Mouse (Mus musculus) heart, embryonic 11.5 days (tissue): ENCODE results near the gene Pla2g15. TPM values are rescaled to one million over a fixed set of nuclear protein-coding genes. Genes with fewer than 3 reads are reported as not detected.

Source experiments
- ATAC-seq: fragments of 200-750 bp; cut with Nextera tagmentation; replicated peaks from 2 replicates; pipeline ENCODE4 v1.8.0; 2017; ENCODE audit warnings: moderate library complexity; ENCODE audit not compliant: insufficient number of reproducible peaks, low FRiP score, low TSS enrichment
- H3K27ac ChIP-seq: fragments of 300-500 bp; sonication (generic); 2 replicates; pipeline ENCODE4 v1.5.1; 2014; ENCODE audit warnings: mild to moderate bottlenecking, low read depth, low read length
- H3K27me3 ChIP-seq: fragments of 300-500 bp; sonication (generic); 2 replicates; pipeline ENCODE4 v1.6.1; 2014; ENCODE audit warnings: mild to moderate bottlenecking, low read length, mixed read lengths; ENCODE audit not compliant: control insufficient read depth, insufficient read depth
- H3K36me3 ChIP-seq: fragments of 300-500 bp; sonication (generic); 2 replicates; pipeline ENCODE4 v1.6.1; 2014; ENCODE audit warnings: mild to moderate bottlenecking, low read length, moderate library complexity, mixed read lengths; ENCODE audit not compliant: control insufficient read depth, insufficient read depth
- H3K4me1 ChIP-seq: fragments of 300-500 bp; sonication (generic); 2 replicates; pipeline ENCODE4 v1.6.1; 2014; ENCODE audit warnings: low read length; ENCODE audit not compliant: control insufficient read depth, insufficient read depth
- H3K4me2 ChIP-seq: fragments of 300-500 bp; sonication (generic); 2 replicates; pipeline ENCODE4 v1.6.1; 2014; ENCODE audit warnings: mild to moderate bottlenecking, moderate library complexity
- H3K4me3 ChIP-seq: fragments of 300-500 bp; sonication (generic); 2 replicates; pipeline ENCODE4 v1.5.1; 2014; ENCODE audit warnings: low read depth, low read length
- H3K9ac ChIP-seq: fragments of 300-500 bp; sonication (generic); 2 replicates; pipeline ENCODE4 v1.6.1; 2014; ENCODE audit warnings: mild to moderate bottlenecking, low read depth, low read length, moderate library complexity
- H3K9me3 ChIP-seq: fragments of 300-500 bp; sonication (generic); replicated peaks from 2 replicates; pipeline ENCODE4 v1.6.1; 2016; ENCODE audit warnings: low read length; ENCODE audit not compliant: control insufficient read depth
- WGBS: fragments of 180-500 bp; shearing (Covaris S2); extraction: QIAGEN DNeasy Blood & Tissue Kit; methylation state at CpG from one replicate; pipeline ENCODE4 v1.1.7; 2014; ENCODE audit not compliant: insufficient replicate concordance; 5-methylcytosine and 5-hydroxymethylcytosine counted together
- polyA plus RNA-seq: library from polyadenylated mRNA; unstranded; fragments of >200 nt; fragmentation: Nextera tagmentation; extraction: Ambion mirVana; gene quantifications from 2 replicates; pipeline ENCODE4 v1.2.1, GENCODE M21; 2014

Gene Pla2g15
- polyA plus RNA-seq, 1 experiment from 2014 or later, result 3.0 TPM

GRCm38 (mm10) chr8:106168356-106169016 lies 18.3 kb downstream of the Pla2g15 start, which contains the start of gene Slc7a6:
Slc7a6 (plus strand) TSS chr8:106168857.
- Histone ChIP-seq H3K27me3 (no peaks in the 10 kb centered on the region), H3K9me3 (no peaks in the 10 kb centered on the region), H3K4me1 (peaks cover 3% of the 10 kb centered on the region; the same call in 1 of the 2 replicates), H3K36me3 (peaks cover 4% of the 10 kb centered on the region; the same call in 1 of the 2 replicates), H3K4me2 (peak within 1 kb of the TSS; percentile 90), H3K9ac (peak within 1 kb of the TSS; percentile 93), H3K4me3 (peak within 1 kb of the TSS; percentile 84), H3K27ac (peak within 1 kb of the TSS; percentile 82)
- 1% methylated on average over 58 of the region's 59 CpGs for WGBS
- ATAC-seq, result peak; percentile 85

- Histone ChIP-seq H3K27ac (peak overlapping the region; percentile 82), H3K4me3 (peak overlapping the region; percentile 84), H3K4me1 (peaks cover 3% of the 10 kb centered on the region; the same call in 1 of the 2 replicates), H3K36me3 (no peaks in the 10 kb centered on the region), H3K4me2 (peak overlapping the region; percentile 90), H3K9ac (peak overlapping the region; percentile 93), H3K9me3 (no peaks in the 10 kb centered on the region), H3K27me3 (no peaks in the 10 kb centered on the region)
- 1% methylated on average over 54 of the region's 54 CpGs for WGBS
- ATAC-seq, result peak; percentile 67; the same call in 1 of the 2 replicates
These were observed 19.1 kb downstream of the Pla2g15 start for GRCm38 (mm10) chr8:106169017-106169933.

GRCm38 (mm10) chr8:106169934-106170480 lies 19.8 kb downstream of the Pla2g15 start:
- peak overlapping the region; percentile 84 for H3K4me3 ChIP-seq
- H3K4me1 ChIP-seq, result peaks cover 3% of the 10 kb centered on the region; the same call in 1 of the 2 replicates
- peak overlapping the region; percentile 93 for H3K9ac ChIP-seq
- no peaks in the 10 kb centered on the region for H3K36me3 ChIP-seq
- no peaks in the 10 kb centered on the region for H3K9me3 ChIP-seq
- no peaks in the 10 kb centered on the region for H3K27me3 ChIP-seq
- WGBS, result 39% methylated on average over 6 of the region's 6 CpGs
- peak overlapping the region; percentile 90 for H3K4me2 ChIP-seq
- H3K27ac ChIP-seq, result no peak overlapping the region
- no peak for ATAC-seq

- no peaks in the 10 kb centered on the region for H3K9me3 ChIP-seq
- WGBS, result 83% methylated on average over 3 of the region's 3 CpGs
- H3K4me1 ChIP-seq, result peaks cover 15% of the 10 kb centered on the region
- H3K4me3 ChIP-seq, result no peak overlapping the region
- H3K9ac ChIP-seq, result no peak overlapping the region
- H3K4me2 ChIP-seq, result no peak overlapping the region
- H3K36me3 ChIP-seq, result no peaks in the 10 kb centered on the region
- no peak for ATAC-seq
- no peaks in the 10 kb centered on the region for H3K27me3 ChIP-seq
- H3K27ac ChIP-seq, result no peak overlapping the region
These were observed 23.4 kb downstream of the Pla2g15 start for GRCm38 (mm10) chr8:106173566-106173965.

- H3K4me2 ChIP-seq, result no peak overlapping the region
- no peaks in the 10 kb centered on the region for H3K9me3 ChIP-seq
- ATAC-seq, result no peak
- H3K9ac ChIP-seq, result no peak overlapping the region
- H3K27ac ChIP-seq, result no peak overlapping the region
- H3K4me1 ChIP-seq, result peaks cover 15% of the 10 kb centered on the region
- H3K27me3 ChIP-seq, result no peaks in the 10 kb centered on the region
- no peak overlapping the region for H3K4me3 ChIP-seq
- no peaks in the 10 kb centered on the region for H3K36me3 ChIP-seq
- WGBS, result 34% methylated on average over 1 of the region's 1 CpGs
These were observed 26.7 kb downstream of the Pla2g15 start for GRCm38 (mm10) chr8:106176891-106177290.

- Histone ChIP-seq H3K4me3 (no peak overlapping the region), H3K27ac (no peak overlapping the region), H3K4me1 (peaks cover 15% of the 10 kb centered on the region), H3K4me2 (no peak overlapping the region), H3K36me3 (no peaks in the 10 kb centered on the region), H3K27me3 (no peaks in the 10 kb centered on the region), H3K9me3 (no peaks in the 10 kb centered on the region), H3K9ac (no peak overlapping the region)
- ATAC-seq, result no peak
- 82% methylated on average over 1 of the region's 1 CpGs for WGBS
These were observed 27.4 kb downstream of the Pla2g15 start for GRCm38 (mm10) chr8:106177594-106177993.

GRCm38 (mm10) chr8:106178428-106178827 lies 28.2 kb downstream of the Pla2g15 start:
- H3K27me3 ChIP-seq, result no peaks in the 10 kb centered on the region
- 67% methylated on average over 2 of the region's 2 CpGs for WGBS

GRCm38 (mm10) chr8:106185628-106186270 lies 35.5 kb downstream of the Pla2g15 start:
- H3K27me3 ChIP-seq, result no peaks in the 10 kb centered on the region
- H3K9me3 ChIP-seq, result no peaks in the 10 kb centered on the region; the same call in 1 of the 2 replicates
- H3K4me1 ChIP-seq, result no peaks in the 10 kb centered on the region
- H3K36me3 ChIP-seq, result peaks cover 16% of the 10 kb centered on the region
- no peak overlapping the region for H3K4me3 ChIP-seq
- H3K9ac ChIP-seq, result no peak overlapping the region
- no peak overlapping the region for H3K4me2 ChIP-seq
- ATAC-seq, result no peak
- H3K27ac ChIP-seq, result no peak overlapping the region
- 87% methylated on average over 8 of the region's 8 CpGs for WGBS

More at GRCm38 (mm10) chr8:106178428-106178827, 28.2 kb downstream of the Pla2g15 start:
- Histone ChIP-seq H3K36me3 (no peaks in the 10 kb centered on the region), H3K9ac (no peak overlapping the region), H3K9me3 (no peaks in the 10 kb centered on the region), H3K4me2 (no peak overlapping the region), H3K4me1 (peaks cover 15% of the 10 kb centered on the region), H3K27ac (no peak overlapping the region), H3K4me3 (no peak overlapping the region)
- no peak for ATAC-seq
